Mouse (Mus musculus): Measurements from ENCODE around the gene Krtcap2.
A peak's percentile ranks its signal among the peaks of the same experiment; 100 is the strongest.

Gene Krtcap2

GRCm38 (mm10) chr3:89224796-89225195 lies 21.0 kb upstream of the Krtcap2 start:
- DNase-seq (ENCODE audit: extremely low read depth, insufficient read length, low spot score) = no peak

GRCm38 (mm10) chr3:89225321-89225815 lies 20.4 kb upstream of the Krtcap2 start:
- DNase-seq (ENCODE audit: extremely low read depth, insufficient read length, low spot score) = no peak

- no peak for DNase-seq (ENCODE audit: extremely low read depth, insufficient read length, low spot score)
These were observed 19.8 kb upstream of the Krtcap2 start for GRCm38 (mm10) chr3:89225918-89226317.

- DNase-seq (ENCODE audit: extremely low read depth, insufficient read length, low spot score) = no peak
These were observed 19.4 kb upstream of the Krtcap2 start for GRCm38 (mm10) chr3:89226361-89226760.

- DNase-seq (ENCODE audit: extremely low read depth, insufficient read length, low spot score) = no peak
These were observed 18.9 kb upstream of the Krtcap2 start, which contains the start of gene Mtx1 for GRCm38 (mm10) chr3:89226900-89227299. Mtx1 (minus strand) TSS chr3:89227088.

- peak; percentile 41 for DNase-seq (ENCODE audit: extremely low read depth, insufficient read length, low spot score)
These were observed 18.2 kb upstream of the Krtcap2 start for GRCm38 (mm10) chr3:89227307-89228179.

- peak; percentile 84 for DNase-seq (ENCODE audit: extremely low read depth, insufficient read length, low spot score)
These were observed 17.6 kb upstream of the Krtcap2 start for GRCm38 (mm10) chr3:89228180-89228549.

GRCm38 (mm10) chr3:89228836-89229235 lies 16.9 kb upstream of the Krtcap2 start, which contains the start of gene Muc1:
Muc1 (plus strand) TSS chr3:89229057.
- DNase-seq (ENCODE audit: extremely low read depth, insufficient read length, low spot score) = no peak

- no peak for DNase-seq (ENCODE audit: extremely low read depth, insufficient read length, low spot score)
These were observed 16.5 kb upstream of the Krtcap2 start for GRCm38 (mm10) chr3:89229276-89229675.

GRCm38 (mm10) chr3:89230561-89230960 lies 15.2 kb upstream of the Krtcap2 start:
- no peak for DNase-seq (ENCODE audit: extremely low read depth, insufficient read length, low spot score)

- no peak for DNase-seq (ENCODE audit: extremely low read depth, insufficient read length, low spot score)
These were observed 14.4 kb upstream of the Krtcap2 start for GRCm38 (mm10) chr3:89231345-89231744.

- DNase-seq (ENCODE audit: extremely low read depth, insufficient read length, low spot score) = no peak
These were observed 13.9 kb upstream of the Krtcap2 start for GRCm38 (mm10) chr3:89231772-89232275.

- DNase-seq (ENCODE audit: extremely low read depth, insufficient read length, low spot score) = no peak
These were observed 13.2 kb upstream of the Krtcap2 start for GRCm38 (mm10) chr3:89232614-89233013.

GRCm38 (mm10) chr3:89233562-89234110 lies 12.1 kb upstream of the Krtcap2 start:
- peak; percentile 44 for DNase-seq (ENCODE audit: extremely low read depth, insufficient read length, low spot score)

GRCm38 (mm10) chr3:89236516-89236915 lies 9.2 kb upstream of the Krtcap2 start:
- DNase-seq (ENCODE audit: extremely low read depth, insufficient read length, low spot score) = no peak

GRCm38 (mm10) chr3:89237682-89238081 lies 8.1 kb upstream of the Krtcap2 start:
- no peak for DNase-seq (ENCODE audit: extremely low read depth, insufficient read length, low spot score)

GRCm38 (mm10) chr3:89238494-89238893 lies 7.3 kb upstream of the Krtcap2 start:
- no peak for DNase-seq (ENCODE audit: extremely low read depth, insufficient read length, low spot score)

GRCm38 (mm10) chr3:89242331-89242895 lies 3.4 kb upstream of the Krtcap2 start:
- no peak for DNase-seq (ENCODE audit: extremely low read depth, insufficient read length, low spot score)

GRCm38 (mm10) chr3:89243609-89244008 lies 2.2 kb upstream of the Krtcap2 start:
- no peak for DNase-seq (ENCODE audit: extremely low read depth, insufficient read length, low spot score)

- DNase-seq (ENCODE audit: extremely low read depth, insufficient read length, low spot score) = no peak
These were observed 1.4 kb upstream of the Krtcap2 start for GRCm38 (mm10) chr3:89244158-89244981.
